13 mouse cellular contexts compared by ENCODE assay signal in genomic region chr2:26317991-26318672, GRCm38 (mm10). TPM values are rescaled to one million over a fixed set of nuclear protein-coding genes. Genes with fewer than 3 reads are reported as not detected.
DNase-seq lines count a peak whose midpoint lies in the region; ATAC-seq lines count a peak whose summit lies in the region.
"Had no signal": no experiment of that assay in that cellular context is flagged by ENCODE, and none has a peak within 500 bp of the region (broad histone marks: within the 10 kb centered on the region; RNA-seq: fewer than 3 reads in every experiment).

No protein-coding gene starts in this region.

- peak overlapping the region; percentile 98; the same call in 1 of the 2 replicates for H3K4me2 ChIP-seq in forebrain, embryonic 16.5 days (ENCODE audit: low read length)
- H3K4me2 ChIP-seq in limb, embryonic 15.5 days, result no peak overlapping the region

- H3K9me3 ChIP-seq in forebrain, embryonic 16.5 days (ENCODE audit: control insufficient read depth, low read length), result no peaks in the 10 kb centered on the region
- H3K9me3 ChIP-seq in limb, embryonic 15.5 days, result no peaks in the 10 kb centered on the region

- peaks cover 3% of the 10 kb centered on the region; the same call in 1 of the 2 replicates for H3K36me3 ChIP-seq in forebrain, embryonic 16.5 days (ENCODE audit: control insufficient read depth, insufficient read depth)
- H3K36me3 ChIP-seq in limb, embryonic 15.5 days, result peaks cover 11% of the 10 kb centered on the region

- H3K27ac ChIP-seq in forebrain, embryonic 16.5 days (ENCODE audit: low read length), result no peak overlapping the region
- peak overlapping the region; percentile 94; the same call in 1 of the 2 replicates for H3K27ac ChIP-seq in limb, embryonic 15.5 days

- 79% methylated on average over 3 of the region's 3 CpGs for WGBS in forebrain, embryonic 16.5 days
- WGBS in limb, embryonic 15.5 days, result 88% methylated on average over 3 of the region's 3 CpGs

- H3K9ac ChIP-seq in forebrain, embryonic 16.5 days (replicated peaks; ENCODE audit: low read depth, low read length), result no peak overlapping the region
- H3K9ac ChIP-seq in limb, embryonic 15.5 days, result no peak overlapping the region

- ATAC-seq in forebrain, embryonic 16.5 days, result no peak
- ATAC-seq in limb, embryonic 15.5 days (ENCODE audit: insufficient number of reproducible peaks, low FRiP score, low TSS enrichment, low read depth), result no peak
- ATAC-seq in erythroblast, adult 5-6 weeks (replicated peaks; ENCODE audit: low FRiP score, poor library complexity, severe bottlenecking), result no peak

- DNase-seq in cerebellum, adult 9-10 months, result peak; percentile 59
- no peak for DNase-seq in cerebellum, adult 8-10 months
- DNase-seq in cerebellum, adult 9-11 months, result peak; percentile 68
- no peak for DNase-seq in left cerebral cortex, adult 9 months (ENCODE audit: low spot score in 2 of 2)
- DNase-seq in ovary, postnatal 10 days (ENCODE audit: low spot score), result no peak
- DNase-seq: adrenal gland, postnatal 14 days; embryo, embryonic 11 days; gastrocnemius, postnatal 14 days; retina, postnatal 1 day had no signal

- H3K27me3 ChIP-seq in forebrain, embryonic 16.5 days (replicated peaks; ENCODE audit: control insufficient read depth, insufficient read depth, low read length), result no peaks in the 10 kb centered on the region
- H3K27me3 ChIP-seq in limb, embryonic 15.5 days, result no peaks in the 10 kb centered on the region

- H3K4me1 ChIP-seq in forebrain, embryonic 16.5 days (replicated peaks; ENCODE audit: control insufficient read depth, insufficient read depth, low read length), result peaks cover 53% of the 10 kb centered on the region
- peaks cover 67% of the 10 kb centered on the region for H3K4me1 ChIP-seq in limb, embryonic 15.5 days

- no peak overlapping the region for H3K4me3 ChIP-seq in forebrain, embryonic 16.5 days (replicated peaks; ENCODE audit: low read length)
- no peak overlapping the region for H3K4me3 ChIP-seq in limb, embryonic 15.5 days

RNA-seq across cellular contexts. Expression of gene Gpsm1, which starts 2.8 kb away (rescaled TPM):
- 136 and 160 TPM in 2 replicates for polyA plus RNA-seq in forebrain, embryonic 16.5 days (2015; fragmentation: Nextera tagmentation; extraction: Ambion mirVana)
- polyA plus RNA-seq in limb, embryonic 15.5 days (2015; fragmentation: Nextera tagmentation; extraction: Ambion mirVana), result 40.7 and 41.8 TPM in 2 replicates
- total RNA-seq in erythroblast, adult 5-6 weeks (2015; ENCODE audit: low replicate concordance), result 0.77 and 1.5 TPM in 2 replicates
- total RNA-seq in erythroblast, adult 5-6 weeks (2017; ENCODE audit: low replicate concordance), result 1.7 and 2.0 TPM in 2 replicates

RNA-seq across cellular contexts. Expression of gene Ccdc187, which starts 23.8 kb away (rescaled TPM):
- 0.15 and 0.24 TPM in 2 replicates for polyA plus RNA-seq in forebrain, embryonic 16.5 days (2015; fragmentation: Nextera tagmentation; extraction: Ambion mirVana)
- 0.05 and 0.06 TPM in 2 replicates for polyA plus RNA-seq in limb, embryonic 15.5 days (2015; fragmentation: Nextera tagmentation; extraction: Ambion mirVana)
- not detected in 2 replicates for total RNA-seq in erythroblast, adult 5-6 weeks (2015; ENCODE audit: low replicate concordance)
- total RNA-seq in erythroblast, adult 5-6 weeks (2017; ENCODE audit: low replicate concordance), result not detected in 2 replicates
- total RNA-seq: megakaryocyte-erythroid progenitor cell, adult 5-6 weeks had no signal

RNA-seq across cellular contexts. Expression of gene Dnlz, which starts 33.8 kb away (rescaled TPM):
- polyA plus RNA-seq in forebrain, embryonic 16.5 days (2015; fragmentation: Nextera tagmentation; extraction: Ambion mirVana), result 30.4 and 32.5 TPM in 2 replicates
- polyA plus RNA-seq in limb, embryonic 15.5 days (2015; fragmentation: Nextera tagmentation; extraction: Ambion mirVana), result 25.4 TPM in 2 replicates
- total RNA-seq in erythroblast, adult 5-6 weeks (2015; ENCODE audit: low replicate concordance), result 2.7 TPM in 1 of 2 replicates, not detected in the other
- total RNA-seq in erythroblast, adult 5-6 weeks (2017; ENCODE audit: low replicate concordance), result 1.1 and 2.0 TPM in 2 replicates

RNA-seq across cellular contexts. Expression of gene Card9, which starts 42.6 kb away (rescaled TPM):
- polyA plus RNA-seq in forebrain, embryonic 16.5 days (2015; fragmentation: Nextera tagmentation; extraction: Ambion mirVana), result 2.2 and 2.3 TPM in 2 replicates
- polyA plus RNA-seq in limb, embryonic 15.5 days (2015; fragmentation: Nextera tagmentation; extraction: Ambion mirVana), result 0.83 and 1.1 TPM in 2 replicates
- total RNA-seq in erythroblast, adult 5-6 weeks (2015; ENCODE audit: low replicate concordance), result 5.9 and 11.9 TPM in 2 replicates
- 20.4 and 32.5 TPM in 2 replicates for total RNA-seq in erythroblast, adult 5-6 weeks (2017; ENCODE audit: low replicate concordance)

Comparison
In these comparisons a context has a peak if more than half of its experiments do, and no peak if none do; other contexts are left out.
1. DNase-seq: peak in cerebellum, adult 9-10 months (single experiment) and cerebellum, adult 9-11 months (single experiment); none in cerebellum, adult 8-10 months (single experiment), left cerebral cortex, adult 9 months (0 of 2) and ovary, postnatal 10 days (single experiment).